18 mouse cellular contexts compared by ENCODE assay signal in genomic region chr17:13391020-13391419, GRCm38 (mm10). TPM values are rescaled to one million over a fixed set of nuclear protein-coding genes. Genes with fewer than 3 reads are reported as not detected.
"Had no signal": no experiment of that assay in that cellular context is flagged by ENCODE, and none has a peak within 500 bp of the region (broad histone marks: within the 10 kb centered on the region; RNA-seq: fewer than 3 reads in every experiment).

No protein-coding gene starts in this region.

RNA-seq across cellular contexts. Expression of gene Tcp10c, which starts 36.6 kb away (rescaled TPM):
- total RNA-seq: left cerebral cortex, postnatal 14 days; left cerebral cortex, postnatal 4 days; megakaryocyte, adult 5-6 weeks had no signal
- polyA plus RNA-seq: kidney, embryonic 16.5 days; limb, embryonic 12.5 days; limb, embryonic 15.5 days; liver, embryonic 11.5 days; liver, embryonic 14.5 days; liver, postnatal 0 days; lung, embryonic 14.5 days; lung, postnatal 0 days; macrophage; midbrain, embryonic 12.5 days; myocyte; small intestine, adult 2 months; spleen, adult 2 months; stomach, embryonic 16.5 days; urinary bladder, adult 2 months had no signal
